Mouse (Mus musculus): Measurements from ENCODE around the gene Iqsec1.

DNA sequence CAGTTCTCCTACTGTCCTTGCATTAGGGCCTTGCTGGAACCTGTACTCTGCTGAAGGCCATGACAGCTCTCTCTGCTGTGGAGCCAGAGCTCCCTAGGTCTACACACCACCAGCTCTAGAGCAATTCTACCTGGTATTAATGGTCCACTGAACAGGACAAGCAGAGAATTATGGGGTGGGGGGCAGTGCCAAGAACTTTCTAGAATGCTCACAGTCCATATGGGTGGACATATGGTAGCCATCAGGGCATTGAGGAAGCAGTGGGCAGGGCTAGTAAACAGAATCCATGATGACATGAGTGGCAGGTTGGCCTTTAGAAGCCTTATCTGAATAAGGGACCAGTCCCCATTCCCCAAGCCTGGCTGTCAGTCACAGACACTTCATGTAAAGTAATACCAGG lies 197.6 kb downstream of the Iqsec1 start:
- TF ChIP-seq CTCF (IDR thresholded peaks at IDR 0.05; ENCODE audit: borderline replicate concordance, control insufficient read depth, extremely low read depth, insufficient read depth, low read length, poor library complexity) (no peak), POLR2A (IDR thresholded peaks at IDR 0.05; ENCODE audit: control insufficient read depth, extremely low read depth, insufficient read depth, low read length, poor library complexity) (no peak)
